Mouse (Mus musculus) midbrain, embryonic 12.5 days (tissue): Measurements from ENCODE around the gene Dlgap5. TPM values are rescaled to one million over a fixed set of nuclear protein-coding genes. Genes with fewer than 3 reads are reported as not detected.
A peak's percentile ranks its signal among the peaks of the same experiment; 100 is the strongest.
"Not testable (repeated sequence)": the region's sequence is repeated elsewhere in the genome, so short reads cannot be mapped to it uniquely, and the experiment has no call there.

ENCODE experiments used
- ATAC-seq: fragments of 200-750 bp; cut with Nextera tagmentation; 2 replicates; pipeline ENCODE4 v1.8.0; 2017; ENCODE audit warnings: low read depth, moderate TSS enrichment, moderate library complexity; ENCODE audit not compliant: low FRiP score
- H3K27ac ChIP-seq: fragments of 300-500 bp; sonication (generic); replicated peaks from 2 replicates; pipeline ENCODE4 v1.5.1; 2016; ENCODE audit warnings: mild to moderate bottlenecking
- H3K27me3 ChIP-seq: fragments of 300-500 bp; sonication (generic); 2 replicates; pipeline ENCODE4 v1.6.1; 2016; ENCODE audit warnings: mild to moderate bottlenecking
- H3K36me3 ChIP-seq: fragments of 300-500 bp; sonication (generic); 2 replicates; pipeline ENCODE4 v1.6.1; 2016
- H3K4me1 ChIP-seq: fragments of 300-500 bp; sonication (generic); 2 replicates; pipeline ENCODE4 v1.6.1; 2016
- H3K4me2 ChIP-seq: fragments of 300-500 bp; sonication (generic); replicated peaks from 2 replicates; pipeline ENCODE4 v1.6.1; 2016; ENCODE audit warnings: mild to moderate bottlenecking, moderate library complexity
- H3K4me3 ChIP-seq: fragments of 300-500 bp; sonication (generic); 2 replicates; pipeline ENCODE4 v1.5.1; 2016; ENCODE audit warnings: mild to moderate bottlenecking
- H3K9ac ChIP-seq: fragments of 300-500 bp; sonication (generic); replicated peaks from 2 replicates; pipeline ENCODE4 v1.6.1; 2016; ENCODE audit warnings: mild to moderate bottlenecking, moderate library complexity
- H3K9me3 ChIP-seq: fragments of 300-500 bp; sonication (generic); 2 replicates; pipeline ENCODE4 v1.6.1; 2016; ENCODE audit warnings: mild to moderate bottlenecking
- WGBS: fragments of 180-500 bp; shearing (Covaris S2); methylation state at CpG from one replicate; pipeline ENCODE4 v1.1.7; 2016; 5-methylcytosine and 5-hydroxymethylcytosine counted together
- polyA plus RNA-seq: library from polyadenylated mRNA; unstranded; fragments of >200 nt; fragmentation: Nextera tagmentation; extraction: Ambion mirVana; gene quantifications from 2 replicates; pipeline ENCODE4 v1.2.1, GENCODE M21; 2016

Dlgap5 gene
- polyA plus RNA-seq = 50.0 and 51.0 TPM in 2 replicates

- H3K4me3 ChIP-seq = peak within 1 kb of the TSS; percentile 58
- peak within 1 kb of the TSS; percentile 63 for H3K4me2 ChIP-seq
- peaks cover 11% of the 10 kb centered on the region for H3K4me1 ChIP-seq
- H3K9ac ChIP-seq = peak within 1 kb of the TSS; percentile 48
- H3K36me3 ChIP-seq = peaks cover 33% of the 10 kb centered on the region
- H3K27me3 ChIP-seq = no peaks in the 10 kb centered on the region
- ATAC-seq = peak; percentile 97
- H3K27ac ChIP-seq = no peak within 1 kb of the TSS
- 1% methylated on average over 36 of the region's 36 CpGs for WGBS
- no peaks in the 10 kb centered on the region for H3K9me3 ChIP-seq
These were observed at the start of gene Dlgap5 for GRCm38 (mm10) chr14:47417775-47418665. Gene Dlgap5, minus strand, starts transcription at chr14:47418407.

DNA sequence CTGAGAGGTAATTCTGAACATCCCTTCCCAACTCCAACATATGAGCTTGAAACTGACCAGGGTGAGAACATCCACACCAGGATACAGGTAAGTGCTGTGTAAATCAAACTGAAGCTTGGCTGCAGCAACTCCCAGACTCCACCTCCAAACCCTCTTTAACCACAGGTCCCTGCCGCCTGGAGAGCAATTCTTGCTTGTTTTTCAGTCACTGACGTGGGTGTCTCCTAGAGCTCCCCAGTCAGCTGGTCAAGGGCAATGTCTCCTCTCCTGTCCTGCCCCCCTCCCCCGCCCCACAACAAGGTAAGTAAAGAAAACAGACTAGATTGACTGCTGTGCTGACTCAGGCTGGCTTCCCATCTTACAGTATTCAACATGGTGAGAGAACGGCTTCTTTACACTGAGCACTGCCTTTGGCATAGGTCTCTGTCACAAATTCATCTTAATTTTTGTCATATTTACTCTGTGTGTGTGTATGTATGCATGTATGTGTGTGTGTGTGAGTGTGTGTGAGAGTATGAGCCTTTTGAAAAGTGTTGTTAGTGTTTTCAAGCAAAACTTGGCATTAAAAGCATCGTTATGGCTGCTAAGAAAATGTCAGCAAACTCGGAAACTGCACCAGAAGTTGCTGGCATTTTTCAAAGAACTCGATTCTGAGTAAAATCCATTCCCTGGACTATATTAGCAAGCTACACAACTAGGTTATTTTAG lies 47.4 kb upstream of the Dlgap5 start:
- Histone ChIP-seq H3K27me3 (no peaks in the 10 kb centered on the region), H3K4me3 (no peak overlapping the region), H3K4me2 (no peak overlapping the region), H3K9ac (no peak overlapping the region), H3K9me3 (no peaks in the 10 kb centered on the region), H3K4me1 (no peaks in the 10 kb centered on the region), H3K36me3 (no peaks in the 10 kb centered on the region), H3K27ac (no peak overlapping the region)
- WGBS = 64% methylated on average over 7 of the region's 7 CpGs
- no peak for ATAC-seq

DNA sequence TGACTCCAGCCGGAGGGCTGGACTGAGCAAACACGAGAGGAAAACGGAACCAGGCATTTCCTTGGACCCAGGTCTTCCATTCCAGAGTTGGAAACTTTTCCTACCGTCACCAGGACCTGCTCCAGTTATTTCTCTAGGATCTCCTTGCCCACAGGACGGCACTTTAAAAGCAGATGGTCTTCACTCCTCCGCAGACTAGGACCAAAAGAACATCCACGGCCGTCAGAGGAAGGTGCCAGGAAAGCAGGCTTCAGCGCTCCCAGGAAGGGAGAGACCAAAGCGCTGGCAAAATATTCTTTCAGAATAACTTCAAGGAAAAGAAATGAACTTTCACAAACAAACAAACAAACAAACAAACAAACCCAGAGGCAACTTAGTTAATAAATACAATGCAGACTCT lies 46.2 kb upstream of the Dlgap5 start:
- H3K4me2 ChIP-seq = no peak overlapping the region
- no peaks in the 10 kb centered on the region for H3K27me3 ChIP-seq
- no peaks in the 10 kb centered on the region for H3K9me3 ChIP-seq
- no peak overlapping the region for H3K4me3 ChIP-seq
- WGBS = 85% methylated on average over 10 of the region's 10 CpGs
- no peak overlapping the region for H3K27ac ChIP-seq
- ATAC-seq = no peak
- H3K36me3 ChIP-seq = no peaks in the 10 kb centered on the region
- no peaks in the 10 kb centered on the region for H3K4me1 ChIP-seq
- H3K9ac ChIP-seq = no peak overlapping the region

DNA sequence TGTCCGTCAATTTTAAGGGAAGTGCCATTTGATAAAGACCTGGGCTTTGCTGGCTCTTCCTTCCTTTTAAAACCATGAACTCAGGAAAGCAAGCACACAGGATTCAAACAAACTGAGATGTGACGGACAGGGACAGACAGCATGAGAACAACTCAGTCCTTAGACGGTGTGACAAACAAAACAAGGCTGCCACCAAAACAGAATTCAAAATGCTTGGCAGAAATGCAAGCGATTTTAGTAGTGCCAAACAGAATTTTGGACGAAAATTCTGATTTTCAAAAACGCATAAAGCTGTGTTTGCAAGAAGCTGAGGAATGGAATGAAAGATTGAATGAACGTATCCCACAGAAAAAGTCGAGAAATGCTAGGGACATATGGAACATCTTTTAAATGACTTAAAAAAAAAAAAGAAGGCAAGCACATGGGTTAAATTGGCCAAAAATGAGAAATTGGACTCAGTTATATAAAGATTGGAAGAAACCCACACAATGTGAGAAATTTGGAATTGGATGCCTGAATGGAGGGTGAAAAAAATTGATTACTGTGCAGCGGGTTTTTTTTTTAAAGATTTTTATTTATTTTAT lies 44.8 kb upstream of the Dlgap5 start:
- no peak overlapping the region for H3K9ac ChIP-seq
- no peak for ATAC-seq
- WGBS = 88% methylated on average over 9 of the region's 9 CpGs

GRCm38 (mm10) chr14:47462453-47462852 lies 44.2 kb upstream of the Dlgap5 start:
- Histone ChIP-seq H3K27me3 (no peaks in the 10 kb centered on the region), H3K27ac (no peak overlapping the region), H3K4me3 (no peak overlapping the region), H3K4me1 (no peaks in the 10 kb centered on the region), H3K4me2 (no peak overlapping the region), H3K9ac (no peak overlapping the region), H3K9me3 (no peaks in the 10 kb centered on the region), H3K36me3 (no peaks in the 10 kb centered on the region)
- ATAC-seq = no peak
- 83% methylated on average over 4 of the region's 4 CpGs for WGBS

More for the DNA sequence above, 44.8 kb upstream of the Dlgap5 start:
- H3K4me2 ChIP-seq = no peak overlapping the region
- no peaks in the 10 kb centered on the region for H3K27me3 ChIP-seq
- no peak overlapping the region for H3K4me3 ChIP-seq
- H3K4me1 ChIP-seq = no peaks in the 10 kb centered on the region
- H3K36me3 ChIP-seq = no peaks in the 10 kb centered on the region
- no peaks in the 10 kb centered on the region for H3K9me3 ChIP-seq
- no peak overlapping the region for H3K27ac ChIP-seq

GRCm38 (mm10) chr14:47461997-47462396 lies 43.8 kb upstream of the Dlgap5 start:
- no peak overlapping the region for H3K27ac ChIP-seq
- H3K4me3 ChIP-seq = no peak overlapping the region
- no peaks in the 10 kb centered on the region for H3K36me3 ChIP-seq
- H3K4me1 ChIP-seq = no peaks in the 10 kb centered on the region
- H3K27me3 ChIP-seq = no peaks in the 10 kb centered on the region
- 94% methylated on average over 8 of the region's 8 CpGs for WGBS
- H3K4me2 ChIP-seq = no peak overlapping the region
- no peak for ATAC-seq
- H3K9me3 ChIP-seq = no peaks in the 10 kb centered on the region
- H3K9ac ChIP-seq = no peak overlapping the region

GRCm38 (mm10) chr14:47459556-47459955 lies 41.3 kb upstream of the Dlgap5 start:
- H3K27me3 ChIP-seq = no peaks in the 10 kb centered on the region
- H3K4me3 ChIP-seq = no peak overlapping the region
- WGBS = 82% methylated on average over 4 of the region's 4 CpGs
- no peak overlapping the region for H3K27ac ChIP-seq
- no peaks in the 10 kb centered on the region for H3K9me3 ChIP-seq
- H3K4me2 ChIP-seq = no peak overlapping the region
- H3K9ac ChIP-seq = no peak overlapping the region
- no peaks in the 10 kb centered on the region for H3K4me1 ChIP-seq
- ATAC-seq = no peak
- H3K36me3 ChIP-seq = no peaks in the 10 kb centered on the region

DNA sequence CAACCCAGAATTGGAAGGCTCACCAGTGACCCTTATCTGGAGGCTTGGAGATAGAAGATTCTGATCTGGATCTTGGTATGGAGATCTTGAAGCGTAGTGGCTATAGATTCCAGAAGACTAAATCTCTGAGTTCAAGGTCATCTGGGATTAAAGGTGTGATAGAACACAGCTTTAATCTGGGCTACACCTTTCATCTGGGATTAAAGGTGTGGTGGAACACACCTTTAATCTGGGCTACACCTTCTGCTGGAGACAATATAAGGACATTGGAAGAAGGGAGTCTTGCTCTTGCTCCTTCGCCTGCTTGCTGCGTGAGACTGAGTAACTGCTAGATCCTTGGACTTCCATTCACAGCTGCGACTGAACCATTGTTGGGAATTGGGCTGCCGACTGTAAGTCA lies 31.9 kb upstream of the Dlgap5 start, which contains the start of gene Fbxo34:
Fbxo34 (plus strand) TSS at position 301 of the 400 bp plus-strand sequence.
- H3K4me3 ChIP-seq, H3K4me2 ChIP-seq, H3K27ac ChIP-seq, ATAC-seq, H3K9ac ChIP-seq, H3K9me3 ChIP-seq, H3K4me1 ChIP-seq, H3K36me3 ChIP-seq, H3K27me3 ChIP-seq: not testable (repeated sequence)
- WGBS = 84% methylated on average over 3 of the region's 5 CpGs

DNA sequence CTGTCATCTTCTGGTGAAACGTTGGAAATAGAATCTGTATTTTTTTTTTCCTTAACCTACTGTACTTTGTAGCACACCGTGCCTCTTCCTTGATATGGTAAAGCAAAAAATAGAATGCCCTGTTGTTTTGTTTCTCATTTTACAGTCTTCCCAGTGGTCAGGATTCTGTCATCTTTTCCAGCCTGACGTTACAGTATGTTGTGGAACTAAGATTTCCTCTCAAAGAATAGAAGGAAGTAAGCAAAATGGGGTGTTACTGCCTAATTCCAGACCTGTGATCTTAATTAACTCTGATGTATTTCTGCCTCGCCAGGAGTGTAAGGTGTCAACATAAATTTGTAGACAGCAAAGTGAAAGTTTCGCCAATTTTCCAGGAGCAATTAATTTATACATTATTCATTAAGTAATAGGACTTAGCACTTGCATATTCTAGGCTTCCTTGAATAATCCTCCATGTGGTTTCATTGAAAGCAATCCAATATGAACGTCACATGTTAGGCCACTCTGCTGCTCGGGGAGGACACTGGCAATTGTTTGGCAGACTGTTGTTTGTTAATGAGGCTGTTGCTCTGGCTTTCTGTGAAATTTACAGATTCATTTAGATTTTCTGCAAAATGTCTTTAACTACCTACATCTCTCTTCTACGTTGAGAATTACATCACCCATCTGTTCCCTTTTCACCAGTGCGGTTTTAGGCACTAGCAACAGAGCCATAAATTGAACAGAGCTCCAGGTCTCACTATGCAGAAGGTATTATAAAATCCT lies 27.3 kb upstream of the Dlgap5 start:
- H3K9me3 ChIP-seq = peaks cover 6% of the 10 kb centered on the region
- no peak overlapping the region for H3K4me2 ChIP-seq
- 78% methylated on average over 9 of the region's 9 CpGs for WGBS
- ATAC-seq = no peak
- no peak overlapping the region for H3K4me3 ChIP-seq
- no peaks in the 10 kb centered on the region for H3K36me3 ChIP-seq
- H3K27ac ChIP-seq = no peak overlapping the region
- H3K9ac ChIP-seq = no peak overlapping the region
- H3K4me1 ChIP-seq = no peaks in the 10 kb centered on the region
- no peaks in the 10 kb centered on the region for H3K27me3 ChIP-seq

- Histone ChIP-seq H3K27ac (no peak overlapping the region), H3K4me2 (no peak overlapping the region), H3K36me3 (no peaks in the 10 kb centered on the region), H3K9me3 (peaks cover 12% of the 10 kb centered on the region), H3K9ac (no peak overlapping the region), H3K4me1 (no peaks in the 10 kb centered on the region), H3K27me3 (no peaks in the 10 kb centered on the region), H3K4me3 (no peak overlapping the region)
- ATAC-seq = no peak
- 81% methylated on average over 2 of the region's 2 CpGs for WGBS
These were observed 26.7 kb upstream of the Dlgap5 start for GRCm38 (mm10) chr14:47444907-47445306.

GRCm38 (mm10) chr14:47438947-47439346 lies 20.7 kb upstream of the Dlgap5 start:
- Histone ChIP-seq H3K9me3 (peaks cover 15% of the 10 kb centered on the region), H3K4me3 (no peak overlapping the region), H3K9ac (no peak overlapping the region), H3K4me1 (no peaks in the 10 kb centered on the region), H3K4me2 (no peak overlapping the region), H3K27ac (no peak overlapping the region), H3K27me3 (no peaks in the 10 kb centered on the region), H3K36me3 (no peaks in the 10 kb centered on the region)
- WGBS = 63% methylated on average over 3 of the region's 3 CpGs
- ATAC-seq = no peak
